Mouse (Mus musculus): Measurements from ENCODE around the gene Ly6g6e. TPM values are rescaled to one million over a fixed set of nuclear protein-coding genes. Genes with fewer than 3 reads are reported as not detected.

Ly6g6e gene
- polyA plus RNA-seq, 1 experiment from 2014 or later: 2.0 TPM

DNA sequence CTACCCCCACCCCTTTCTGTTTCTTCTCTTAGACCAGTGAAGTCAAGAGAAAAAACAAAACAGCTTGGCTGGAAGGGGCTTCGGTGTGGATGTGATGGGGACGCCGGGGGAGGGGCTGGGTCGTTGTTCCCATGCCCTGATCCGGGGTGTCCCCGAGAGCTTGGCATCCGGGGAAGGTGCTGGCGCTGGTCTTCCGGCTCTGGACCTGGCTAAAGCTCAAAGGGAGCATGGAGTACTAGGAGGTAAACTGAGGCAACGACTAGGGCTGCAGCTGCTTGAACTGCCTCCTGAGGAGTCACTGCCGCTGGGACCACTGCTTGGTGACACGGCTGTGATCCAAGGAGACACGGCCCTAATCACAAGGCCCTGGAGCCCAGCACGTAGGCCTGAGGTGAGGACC is 16.6 kb upstream of the Ly6g6e start:
- Histone ChIP-seq H3K36me3 (ENCODE audit: insufficient read depth, low read length) (peaks cover 57% of the 10 kb centered on the region), H3K4me3 (ENCODE audit: low read length) (peak overlapping the region; percentile 93), H3K27me3 (ENCODE audit: insufficient read depth, low read length) (no peaks in the 10 kb centered on the region), H3K4me1 (ENCODE audit: insufficient read depth, low read length) (peaks cover 39% of the 10 kb centered on the region), H3K9me3 (ENCODE audit: low read length) (no peaks in the 10 kb centered on the region), H3K4me2 (replicated peaks; ENCODE audit: low read depth, low read length) (peak overlapping the region; percentile 84), H3K9ac (replicated peaks; ENCODE audit: low read length) (peak overlapping the region; percentile 95), H3K27ac (ENCODE audit: low read length) (no peak overlapping the region)
- 14% methylated on average over 14 of the region's 14 CpGs for WGBS
- ATAC-seq (ENCODE audit: low FRiP score, low TSS enrichment): no peak

DNA sequence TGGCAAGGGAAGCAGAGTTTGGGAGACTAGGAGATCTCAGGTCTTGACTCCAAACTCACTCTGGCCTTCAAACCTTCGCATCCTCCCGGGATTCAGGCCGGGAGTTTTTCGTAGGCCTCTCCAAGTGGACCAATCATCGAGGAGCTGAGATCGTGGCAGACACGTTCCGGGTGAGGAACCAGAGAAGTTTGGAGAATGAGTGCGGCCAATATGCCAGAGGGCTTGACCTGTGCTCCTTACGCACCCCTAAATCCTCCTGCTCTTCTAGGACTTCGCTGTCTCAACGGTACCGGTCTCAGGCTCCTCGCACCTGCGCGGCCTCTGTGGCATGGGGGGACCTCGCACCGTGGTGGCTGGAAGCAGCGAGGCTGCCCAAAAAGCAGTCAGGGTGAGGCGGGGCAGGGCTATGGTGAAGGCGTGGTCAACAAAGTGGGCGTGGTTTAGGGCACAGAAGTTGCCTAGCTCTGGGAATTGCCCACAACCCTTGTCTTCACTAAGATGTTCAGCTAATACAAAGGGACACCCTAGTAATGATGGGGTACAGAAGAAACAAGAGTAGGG is 15.9 kb upstream of the Ly6g6e start:
- WGBS: 56% methylated on average over 22 of the region's 22 CpGs
- ATAC-seq (ENCODE audit: low FRiP score, low TSS enrichment): no peak

DNA sequence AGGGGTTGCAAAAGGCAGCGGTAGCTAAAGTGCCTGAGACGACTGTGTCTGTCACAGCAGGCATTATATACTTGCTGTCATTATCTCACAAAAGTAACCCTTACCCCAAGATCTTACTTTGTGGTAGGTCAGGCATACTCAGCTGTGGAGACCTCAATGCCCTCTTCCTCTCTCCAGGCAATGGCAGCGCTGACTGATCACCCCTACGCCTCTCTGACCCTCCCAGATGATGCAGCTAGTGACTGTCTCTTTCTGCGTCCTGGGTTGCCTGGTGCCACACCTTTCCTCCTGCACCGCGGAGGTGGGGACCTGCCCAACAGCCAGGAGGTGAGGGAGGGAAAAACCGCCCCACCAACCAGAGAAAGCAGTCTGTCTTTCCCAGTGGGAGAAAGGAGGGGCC is 15.4 kb upstream of the Ly6g6e start:
- no peak overlapping the region for H3K4me3 ChIP-seq (ENCODE audit: low read length)
- ATAC-seq (ENCODE audit: low FRiP score, low TSS enrichment): no peak
- 76% methylated on average over 8 of the region's 8 CpGs for WGBS
- no peak overlapping the region for H3K4me2 ChIP-seq (replicated peaks; ENCODE audit: low read depth, low read length)
- H3K27me3 ChIP-seq (ENCODE audit: insufficient read depth, low read length): 0 out of 2 replicates have a peak, but pooled peaks cover 3% of the 10 kb centered on the region
- H3K9ac ChIP-seq (replicated peaks; ENCODE audit: low read length): no peak overlapping the region
- H3K27ac ChIP-seq (ENCODE audit: low read length): no peak overlapping the region
- peaks cover 41% of the 10 kb centered on the region for H3K4me1 ChIP-seq (ENCODE audit: insufficient read depth, low read length)
- no peaks in the 10 kb centered on the region for H3K9me3 ChIP-seq (ENCODE audit: low read length)
- H3K36me3 ChIP-seq (ENCODE audit: insufficient read depth, low read length): peaks cover 45% of the 10 kb centered on the region

More for the DNA sequence above, 15.9 kb upstream of the Ly6g6e start:
- Histone ChIP-seq H3K9me3 (ENCODE audit: low read length) (no peaks in the 10 kb centered on the region), H3K36me3 (ENCODE audit: insufficient read depth, low read length) (peaks cover 49% of the 10 kb centered on the region), H3K4me1 (ENCODE audit: insufficient read depth, low read length) (peaks cover 43% of the 10 kb centered on the region), H3K27me3 (ENCODE audit: insufficient read depth, low read length) (no peaks in the 10 kb centered on the region), H3K4me3 (ENCODE audit: low read length) (peak overlapping the region; percentile 93), H3K9ac (replicated peaks; ENCODE audit: low read length) (peak overlapping the region; percentile 95), H3K27ac (ENCODE audit: low read length) (no peak overlapping the region), H3K4me2 (replicated peaks; ENCODE audit: low read depth, low read length) (peak overlapping the region; percentile 84)

DNA sequence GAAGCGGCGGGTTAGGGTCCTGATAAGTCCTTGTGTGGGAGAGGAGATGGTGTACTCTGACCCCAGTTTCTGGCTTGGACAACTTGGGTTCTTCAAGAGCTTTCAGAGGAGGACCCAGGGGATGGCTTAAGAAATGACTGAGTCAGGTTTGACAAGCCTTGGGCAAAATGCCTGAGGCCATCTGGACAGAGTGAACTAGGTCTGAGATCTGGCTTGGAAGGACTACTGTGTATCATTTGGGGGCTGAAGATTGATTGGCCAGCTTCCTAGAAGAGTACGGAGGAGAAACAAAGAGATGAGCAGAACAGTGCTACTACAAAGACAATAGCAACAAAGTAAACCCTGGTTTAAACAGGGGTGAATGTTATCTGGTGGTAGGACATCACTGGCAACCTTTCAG is 13.2 kb upstream of the Ly6g6e start:
- peaks cover 38% of the 10 kb centered on the region for H3K4me1 ChIP-seq (ENCODE audit: insufficient read depth, low read length)
- no peak overlapping the region for H3K27ac ChIP-seq (ENCODE audit: low read length)
- no peaks in the 10 kb centered on the region for H3K9me3 ChIP-seq (ENCODE audit: low read length)
- H3K4me3 ChIP-seq (ENCODE audit: low read length): no peak overlapping the region
- peaks cover 26% of the 10 kb centered on the region for H3K36me3 ChIP-seq (ENCODE audit: insufficient read depth, low read length)
- H3K4me2 ChIP-seq (replicated peaks; ENCODE audit: low read depth, low read length): no peak overlapping the region
- H3K9ac ChIP-seq (replicated peaks; ENCODE audit: low read length): no peak overlapping the region
- no peak for ATAC-seq (ENCODE audit: low FRiP score, low TSS enrichment)
- WGBS: 77% methylated on average over 3 of the region's 3 CpGs
- H3K27me3 ChIP-seq (ENCODE audit: insufficient read depth, low read length): 0 out of 2 replicates have a peak, but pooled peaks cover 7% of the 10 kb centered on the region

DNA sequence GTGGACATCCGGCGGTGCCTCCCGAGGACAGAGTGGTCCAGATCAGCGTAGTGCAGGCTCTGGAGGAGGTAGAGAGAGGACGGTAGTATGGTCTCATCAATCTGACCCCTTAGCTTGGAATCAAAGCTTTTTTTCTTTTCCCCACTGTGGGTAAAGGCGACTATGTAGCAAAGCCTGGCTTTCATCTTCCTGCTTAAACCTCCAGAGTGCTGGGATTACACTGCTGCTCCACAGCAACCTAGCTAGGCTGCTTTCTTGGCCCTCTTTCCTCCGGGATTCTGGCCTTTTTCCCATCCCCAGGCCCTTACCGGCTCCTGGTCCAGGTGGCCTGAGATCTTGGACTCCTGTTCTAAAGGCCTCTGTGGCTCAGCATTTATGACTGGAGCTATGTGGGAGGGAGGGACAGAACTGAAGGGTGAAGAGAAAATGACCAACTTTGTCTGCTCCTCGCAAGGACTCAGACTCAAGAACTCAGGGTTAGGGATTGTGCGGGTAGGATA is 12.3 kb upstream of the Ly6g6e start:
- 31% methylated on average over 10 of the region's 10 CpGs for whole genome bisulfite sequencing
- Histone ChIP-seq H3K4me2 (replicated peaks; ENCODE audit: low read depth, low read length) (peak overlapping the region; percentile 59), H3K9ac (replicated peaks; ENCODE audit: low read length) (peak overlapping the region; percentile 29), H3K4me3 (ENCODE audit: low read length) (peak overlapping the region; percentile 43), H3K36me3 (ENCODE audit: insufficient read depth, low read length) (peaks cover 24% of the 10 kb centered on the region), H3K4me1 (ENCODE audit: insufficient read depth, low read length) (peaks cover 35% of the 10 kb centered on the region), H3K27me3 (ENCODE audit: insufficient read depth, low read length) (0 out of 2 replicates have a peak, but pooled peaks cover 7% of the 10 kb centered on the region), H3K27ac (ENCODE audit: low read length) (peak overlapping the region; percentile 56), H3K9me3 (ENCODE audit: low read length) (no peaks in the 10 kb centered on the region)
- ATAC-seq (ENCODE audit: low FRiP score, low TSS enrichment): no peak

DNA sequence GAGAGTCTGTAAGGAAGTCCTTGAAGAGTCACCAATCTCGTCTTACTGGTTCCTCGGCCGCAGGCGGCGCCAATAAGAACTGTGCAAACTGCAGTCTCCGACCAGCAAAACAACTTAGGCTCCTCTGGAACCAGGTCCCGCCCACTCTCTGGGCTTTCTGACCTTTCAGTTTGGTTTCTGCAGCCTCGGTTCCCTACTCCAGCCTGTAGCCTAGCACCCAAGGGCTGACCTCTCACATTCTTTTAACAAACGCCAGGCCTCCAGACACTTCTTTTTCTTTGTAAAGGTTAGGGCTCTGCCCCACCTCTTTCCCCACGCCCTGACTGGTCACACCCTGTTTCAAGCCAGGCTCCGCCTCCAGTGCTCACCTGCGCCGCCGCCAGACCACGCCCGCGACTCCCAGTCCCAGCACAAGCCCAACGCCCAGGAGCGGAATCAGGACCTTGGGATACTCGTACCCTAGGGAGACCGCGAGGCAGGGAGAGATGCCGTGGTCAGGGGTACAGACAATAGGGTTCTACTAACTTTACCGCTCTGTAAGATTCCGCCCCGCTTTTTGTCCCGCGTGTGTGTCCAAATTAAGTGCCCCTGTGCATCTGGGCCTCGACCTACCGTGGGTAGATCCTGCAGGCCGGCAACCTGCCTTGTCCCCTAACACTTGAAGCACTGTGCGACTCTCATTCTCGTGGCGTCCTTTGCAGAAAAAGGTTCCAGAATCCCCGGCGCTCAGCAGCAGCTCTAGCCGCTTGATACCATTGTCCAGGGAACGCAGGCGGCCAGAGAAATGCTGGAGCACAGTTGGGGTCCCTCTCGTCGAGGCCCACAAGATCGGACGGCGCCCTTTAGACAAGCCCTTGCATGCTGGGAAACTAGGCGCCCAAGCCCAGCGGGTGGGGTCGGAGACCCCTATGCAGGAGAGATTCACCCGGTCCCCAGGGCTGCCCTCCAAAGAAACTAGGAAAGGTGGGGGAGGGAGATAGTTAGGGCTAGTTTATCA is 11.5 kb upstream of the Ly6g6e start, which contains the start of gene Ly6g6c:
Gene Ly6g6c, plus strand, starts transcription at position 438 of the 997 bp plus-strand sequence.
- Histone ChIP-seq H3K27ac (ENCODE audit: low read length) (peak within 1 kb of the TSS; percentile 56), H3K4me1 (ENCODE audit: insufficient read depth, low read length) (peaks cover 32% of the 10 kb centered on the region)

DNA sequence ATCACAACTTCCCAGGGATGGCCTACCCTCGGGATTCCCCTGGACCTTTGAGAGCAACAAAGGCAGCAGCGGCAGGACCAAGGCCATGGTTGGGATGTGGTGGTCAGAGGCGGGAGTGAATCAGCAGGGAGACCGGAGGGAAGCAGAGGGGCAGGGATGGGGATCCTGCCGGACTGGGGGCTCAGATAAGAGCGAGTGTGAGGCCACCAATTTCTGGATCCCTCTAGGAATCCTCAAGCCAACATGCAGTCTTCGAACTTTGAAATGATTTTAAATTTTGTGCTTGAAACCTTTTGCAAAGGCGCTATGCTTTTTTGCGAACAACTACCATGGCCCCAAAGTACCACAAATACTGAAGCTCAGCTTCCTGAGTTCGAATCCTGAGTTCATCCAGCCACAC is 10.6 kb upstream of the Ly6g6e start, which contains the start of gene Mpig6b:
Gene Mpig6b, minus strand, starts transcription at position 101 of the 400 bp plus-strand sequence.
- Histone ChIP-seq H3K27ac (ENCODE audit: low read length) (peak within 1 kb of the TSS; percentile 56), H3K4me2 (replicated peaks; ENCODE audit: low read depth, low read length) (peak within 1 kb of the TSS; percentile 59), H3K27me3 (ENCODE audit: insufficient read depth, low read length) (0 out of 2 replicates have a peak, but pooled peaks cover 7% of the 10 kb centered on the region), H3K9me3 (ENCODE audit: low read length) (no peaks in the 10 kb centered on the region), H3K36me3 (ENCODE audit: insufficient read depth, low read length) (peaks cover 18% of the 10 kb centered on the region), H3K4me3 (ENCODE audit: low read length) (peak within 1 kb of the TSS; percentile 43), H3K4me1 (ENCODE audit: insufficient read depth, low read length) (peaks cover 24% of the 10 kb centered on the region), H3K9ac (replicated peaks; ENCODE audit: low read length) (peak within 1 kb of the TSS; percentile 29)
- ATAC-seq (ENCODE audit: low FRiP score, low TSS enrichment): no peak
- 48% methylated on average over 10 of the region's 10 CpGs for WGBS

More for the DNA sequence above, 11.5 kb upstream of the Ly6g6e start, which contains the start of gene Ly6g6c:
- Histone ChIP-seq H3K4me3 (ENCODE audit: low read length) (peak within 1 kb of the TSS; percentile 43), H3K9me3 (ENCODE audit: low read length) (no peaks in the 10 kb centered on the region), H3K36me3 (ENCODE audit: insufficient read depth, low read length) (peaks cover 24% of the 10 kb centered on the region), H3K27me3 (ENCODE audit: insufficient read depth, low read length) (0 out of 2 replicates have a peak, but pooled peaks cover 7% of the 10 kb centered on the region), H3K9ac (replicated peaks; ENCODE audit: low read length) (peak within 1 kb of the TSS; percentile 29), H3K4me2 (replicated peaks; ENCODE audit: low read depth, low read length) (peak within 1 kb of the TSS; percentile 59)
- ATAC-seq (ENCODE audit: low FRiP score, low TSS enrichment): peak; percentile 68
- WGBS: 2% methylated on average over 48 of the region's 48 CpGs

DNA sequence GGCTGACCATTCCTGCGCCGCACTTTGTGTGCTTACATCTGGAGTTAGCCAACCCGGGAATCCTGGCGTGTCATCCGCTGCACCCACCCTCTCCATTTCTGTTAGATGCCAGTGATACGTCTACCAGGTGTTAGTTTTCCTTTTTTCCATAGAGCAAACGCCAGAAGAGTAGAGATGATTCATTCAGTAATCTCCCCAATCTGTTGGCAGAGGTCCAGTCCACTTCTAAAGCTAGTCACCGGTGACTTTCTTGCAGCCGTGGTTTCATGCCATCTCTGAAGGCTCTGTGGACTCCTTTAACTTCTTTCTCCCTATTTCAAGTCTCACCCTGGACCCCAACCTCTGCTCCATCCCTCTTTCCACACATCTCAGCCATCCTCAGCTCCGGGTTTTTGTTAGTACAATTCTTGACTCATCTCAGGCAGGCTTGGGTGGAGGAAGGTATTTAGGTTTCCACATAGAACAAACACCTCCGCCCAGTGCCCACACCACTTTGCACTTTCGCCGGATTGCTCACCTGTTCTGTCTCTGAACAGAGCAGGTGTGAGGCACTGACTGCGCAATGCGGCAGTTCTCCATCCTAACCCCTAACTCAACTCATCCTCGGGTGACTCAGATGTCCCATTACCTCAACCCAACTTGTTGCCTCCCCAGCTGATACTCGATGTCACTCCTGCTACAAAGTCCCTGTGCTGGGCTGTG is 8.3 kb upstream of the Ly6g6e start:
- 0 out of 2 replicates have a peak, but pooled peaks cover 7% of the 10 kb centered on the region for H3K27me3 ChIP-seq (ENCODE audit: insufficient read depth, low read length)
- no peaks in the 10 kb centered on the region for H3K9me3 ChIP-seq (ENCODE audit: low read length)
- ATAC-seq (ENCODE audit: low FRiP score, low TSS enrichment): no peak
- H3K4me1 ChIP-seq (ENCODE audit: insufficient read depth, low read length): peaks cover 26% of the 10 kb centered on the region
- no peak overlapping the region for H3K27ac ChIP-seq (ENCODE audit: low read length)
- H3K36me3 ChIP-seq (ENCODE audit: insufficient read depth, low read length): no peaks in the 10 kb centered on the region
- no peak overlapping the region for H3K9ac ChIP-seq (replicated peaks; ENCODE audit: low read length)
- no peak overlapping the region for H3K4me2 ChIP-seq (replicated peaks; ENCODE audit: low read depth, low read length)
- 79% methylated on average over 17 of the region's 17 CpGs for WGBS
- no peak overlapping the region for H3K4me3 ChIP-seq (ENCODE audit: low read length)

DNA sequence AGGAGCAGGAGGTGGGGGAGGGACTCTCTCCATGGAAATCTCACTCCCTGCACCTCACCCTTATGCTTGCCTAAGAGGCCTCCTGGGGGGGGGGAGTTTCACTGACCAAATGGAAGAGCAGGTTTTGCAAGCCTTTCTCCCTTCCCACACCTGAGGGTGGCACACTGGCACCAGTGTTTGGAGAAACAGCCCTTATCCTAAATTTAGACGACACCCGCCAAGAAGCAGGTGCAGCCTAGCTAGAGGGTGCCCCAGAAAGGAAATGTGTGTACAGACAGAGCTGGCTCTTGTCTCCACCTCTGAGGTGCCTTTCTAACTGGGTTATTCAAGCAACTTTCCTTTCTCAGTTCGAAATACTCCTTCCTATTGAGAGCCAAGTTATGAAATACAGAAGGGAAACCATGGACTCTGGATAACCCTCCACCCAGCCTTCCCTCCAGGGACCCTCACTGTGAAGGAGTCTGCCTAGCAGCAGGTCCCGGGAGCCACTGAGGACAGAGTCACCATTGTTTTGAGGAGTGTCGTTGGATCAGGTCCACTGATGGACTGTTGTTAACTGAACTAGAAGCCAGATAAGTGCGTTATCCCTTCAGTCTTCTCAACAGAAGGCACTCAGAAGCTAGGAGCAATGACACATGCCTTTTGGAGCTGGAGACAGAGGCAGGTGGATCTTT is 6.0 kb upstream of the Ly6g6e start:
- H3K9ac ChIP-seq (replicated peaks; ENCODE audit: low read length): no peak overlapping the region
- 0 out of 2 replicates have a peak, but pooled peaks cover 7% of the 10 kb centered on the region for H3K27me3 ChIP-seq (ENCODE audit: insufficient read depth, low read length)
- ATAC-seq (ENCODE audit: low FRiP score, low TSS enrichment): no peak
- H3K27ac ChIP-seq (ENCODE audit: low read length): no peak overlapping the region
- no peaks in the 10 kb centered on the region for H3K9me3 ChIP-seq (ENCODE audit: low read length)
- WGBS: 66% methylated on average over 6 of the region's 6 CpGs
- H3K4me2 ChIP-seq (replicated peaks; ENCODE audit: low read depth, low read length): no peak overlapping the region
- H3K36me3 ChIP-seq (ENCODE audit: insufficient read depth, low read length): no peaks in the 10 kb centered on the region
- no peak overlapping the region for H3K4me3 ChIP-seq (ENCODE audit: low read length)
- H3K4me1 ChIP-seq (ENCODE audit: insufficient read depth, low read length): peaks cover 15% of the 10 kb centered on the region
